8 mouse cellular contexts compared by ENCODE assay signal in the genomic region with DNA sequence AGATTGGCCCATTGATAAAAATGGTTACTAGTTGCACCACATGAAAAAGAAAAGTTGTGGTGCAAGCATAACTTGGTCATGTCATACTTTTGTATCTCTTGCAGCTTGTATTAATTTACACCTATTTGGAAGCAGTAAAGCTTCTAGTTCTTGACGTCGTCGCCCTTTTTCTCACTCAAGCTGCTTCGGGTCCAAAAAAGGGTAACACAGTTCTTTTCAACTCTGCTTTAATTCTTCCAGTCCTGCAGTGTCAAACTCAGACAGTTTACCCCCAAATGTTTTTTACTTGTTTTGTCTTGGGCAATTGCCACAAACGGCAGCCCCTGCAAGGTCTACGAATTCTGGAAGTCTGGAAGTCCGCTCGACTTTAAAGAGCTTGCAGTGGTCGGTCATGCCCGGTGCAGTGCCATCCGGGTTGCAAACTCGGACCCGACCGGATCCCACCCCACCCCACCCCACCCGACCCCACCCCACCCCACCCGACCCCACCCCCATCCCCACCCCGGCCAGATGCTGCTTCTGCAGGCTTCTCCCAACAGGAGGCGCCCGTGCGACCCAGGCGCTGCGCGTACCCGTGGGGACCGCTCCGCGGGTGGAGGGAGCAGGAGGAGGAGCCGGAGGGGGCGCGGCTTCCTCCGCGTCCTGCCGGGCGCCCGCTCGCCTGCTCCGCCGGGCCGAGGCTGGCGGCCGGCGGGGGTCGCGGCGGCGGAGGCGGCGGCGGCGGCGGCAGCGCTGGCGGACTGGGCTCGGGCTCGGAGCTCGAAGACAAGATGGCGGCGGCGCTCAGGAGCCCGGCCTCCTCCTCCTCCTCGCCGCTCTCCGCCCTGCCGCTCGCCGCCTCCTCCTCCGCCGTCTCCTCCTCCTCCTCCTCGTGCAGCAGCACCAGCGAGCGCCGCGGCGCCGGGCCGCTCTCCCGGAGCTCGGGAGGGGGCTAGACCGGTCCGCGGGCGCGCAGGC. TPM values are rescaled to one million over a fixed set of nuclear protein-coding genes. Genes with fewer than 3 reads are reported as not detected.
DNase-seq lines count a peak whose midpoint lies in the region; ATAC-seq lines count a peak whose summit lies in the region.

Gene Pcnx, plus strand, starts transcription at position 673 of the 957 bp plus-strand sequence.

- DNase-seq in Muller cell, postnatal 12 days (ENCODE audit: inconsistent ontology term) = peak; percentile 87
- peak; percentile 82 for DNase-seq in cerebellum, adult 9-10 months
- peak; percentile 70 to 72 for DNase-seq in frontal cortex, postnatal 25 days (ENCODE audit: low spot score in 2 of 2)
- DNase-seq in left cerebral cortex, adult 11 months (ENCODE audit: low spot score) = peak; percentile 57
- peak; percentile 92 to 93 for DNase-seq in lung, postnatal 4 days
- peak; percentile 79 to 84 for DNase-seq in right cerebral cortex, adult 2 months (ENCODE audit: low spot score in 2 of 2)
- DNase-seq in urinary bladder, postnatal 10 days (ENCODE audit: low spot score) = peak; percentile 57

- peak within 1 kb of the TSS; percentile 97 for H3K9ac ChIP-seq in hindbrain, embryonic 13.5 days

- H3K9me3 ChIP-seq in hindbrain, embryonic 13.5 days = no peaks in the 10 kb centered on the region

- 0 out of 2 replicates have a peak, but pooled peaks cover 4% of the 10 kb centered on the region for H3K27me3 ChIP-seq in hindbrain, embryonic 13.5 days

- H3K36me3 ChIP-seq in hindbrain, embryonic 13.5 days = no peaks in the 10 kb centered on the region

- H3K4me1 ChIP-seq in hindbrain, embryonic 13.5 days (replicated peaks) = peaks cover 33% of the 10 kb centered on the region

- ATAC-seq in hindbrain, embryonic 13.5 days (ENCODE audit: low FRiP score) = peak; percentile 82

- peak within 1 kb of the TSS; percentile 78 for H3K4me2 ChIP-seq in hindbrain, embryonic 13.5 days

- H3K4me3 ChIP-seq in hindbrain, embryonic 13.5 days = peak within 1 kb of the TSS; percentile 95

- 7% methylated on average over 20 of the region's 83 CpGs for WGBS in hindbrain, embryonic 13.5 days

- H3K27ac ChIP-seq in hindbrain, embryonic 13.5 days = peak within 1 kb of the TSS; percentile 95

RNA-seq across cellular contexts. Expression of gene Pcnx, which starts in this region (rescaled TPM):
- 10.1 and 10.5 TPM in 2 replicates for polyA plus RNA-seq in hindbrain, embryonic 13.5 days (2015; fragmentation: Nextera tagmentation; extraction: Ambion mirVana)

Comparison
In these comparisons a context has a peak if more than half of its experiments do, and no peak if none do; other contexts are left out.
1. Peak in every context shown above with its lines: DNase-seq, ATAC-seq, H3K4me3 ChIP-seq and H3K27ac ChIP-seq.